Mouse (Mus musculus) kidney, postnatal 0 days (tissue): ENCODE measurements around the gene Gdf1. TPM values are rescaled to one million over a fixed set of nuclear protein-coding genes. Genes with fewer than 3 reads are reported as not detected.
A peak's percentile ranks its signal among the peaks of the same experiment; 100 is the strongest.

Experiments
- ATAC-seq: fragments of 200-750 bp; cut with Nextera tagmentation; replicated peaks from 2 replicates; pipeline ENCODE4 v1.8.0; 2017; ENCODE audit warnings: low read depth, moderate number of reproducible peaks, moderate TSS enrichment, moderate library complexity; ENCODE audit not compliant: low FRiP score
- DNase-seq: peaks from one replicate; pipeline ENCODE4 v3.0.0-alpha.2; 2016; ENCODE audit warnings: low spot score
- H3K27ac ChIP-seq: fragments of 300-500 bp; sonication (generic); 2 replicates; pipeline ENCODE4 v1.5.1; 2014; ENCODE audit warnings: mild to moderate bottlenecking
- H3K27me3 ChIP-seq: fragments of 300-500 bp; sonication (generic); 2 replicates; pipeline ENCODE4 v1.6.1; 2014; ENCODE audit warnings: low read length, mixed read lengths; ENCODE audit not compliant: insufficient read depth
- H3K36me3 ChIP-seq: fragments of 300-500 bp; sonication (generic); 2 replicates; pipeline ENCODE4 v1.6.1; 2014; ENCODE audit warnings: low read length, mixed read lengths; ENCODE audit not compliant: insufficient read depth
- H3K4me1 ChIP-seq: fragments of 300-500 bp; sonication (generic); replicated peaks from 2 replicates; pipeline ENCODE4 v1.6.1; 2014; ENCODE audit warnings: antibody characterized with exemption, low read length, mixed read lengths; ENCODE audit not compliant: insufficient read depth
- H3K4me2 ChIP-seq: fragments of 300-500 bp; sonication (generic); 2 replicates; pipeline ENCODE4 v1.6.1; 2014; ENCODE audit warnings: mild to moderate bottlenecking, low read length, moderate library complexity, mixed read lengths
- H3K4me3 ChIP-seq: fragments of 300-500 bp; sonication (generic); replicated peaks from 2 replicates; pipeline ENCODE4 v1.5.1; 2014; ENCODE audit warnings: low read depth, low read length
- H3K9ac ChIP-seq: fragments of 300-500 bp; sonication (generic); 2 replicates; pipeline ENCODE4 v1.6.1; 2014; ENCODE audit warnings: low read depth, low read length
- H3K9me3 ChIP-seq: fragments of 300-500 bp; sonication (generic); replicated peaks from 2 replicates; pipeline ENCODE4 v1.6.1; 2016; ENCODE audit warnings: low read length, inconsistent platforms, mixed read lengths
- CTCF ChIP-seq: IDR thresholded peaks from 2 replicates; pipeline ENCODE4 v1.5.1; 2016; ENCODE audit warnings: antibody characterized with exemption, low read depth, mild to moderate bottlenecking, moderate library complexity
- WGBS: fragments of 180-500 bp; shearing (Covaris S2); extraction: QIAGEN DNeasy Blood & Tissue Kit; methylation state at CpG from one replicate; pipeline ENCODE4 v1.1.7; 2014; 5-methylcytosine and 5-hydroxymethylcytosine counted together
- polyA plus RNA-seq: library from polyadenylated mRNA; unstranded; fragments of >200 nt; fragmentation: Nextera tagmentation; extraction: Ambion mirVana; gene quantifications from 2 replicates; pipeline ENCODE4 v1.2.1, GENCODE M21; 2015

Gene Gdf1
- polyA plus RNA-seq, 1 experiment from 2014 or later, result 4.0 TPM

- peaks cover 39% of the 10 kb centered on the region for H3K36me3 ChIP-seq
- ATAC-seq, result no peak
- peaks cover 9% of the 10 kb centered on the region for H3K4me1 ChIP-seq
Measured at GRCm38 (mm10) chr8:70286737-70287136, 42.9 kb upstream of the Gdf1 start.

GRCm38 (mm10) chr8:70293988-70294405 lies 35.6 kb upstream of the Gdf1 start:
- DNase-seq, result no peak
- Histone ChIP-seq H3K9me3 (no peaks in the 10 kb centered on the region), H3K4me1 (no peaks in the 10 kb centered on the region), H3K9ac (no peak overlapping the region), H3K4me3 (no peak overlapping the region), H3K4me2 (no peak overlapping the region), H3K27ac (no peak overlapping the region), H3K36me3 (peaks cover 62% of the 10 kb centered on the region), H3K27me3 (no peaks in the 10 kb centered on the region)
- 44% methylated on average over 5 of the region's 5 CpGs for WGBS
- ATAC-seq, result no peak
- TF ChIP-seq CTCF, result no peak

More at GRCm38 (mm10) chr8:70286737-70287136, 42.9 kb upstream of the Gdf1 start:
- Histone ChIP-seq H3K4me2 (no peak overlapping the region), H3K4me3 (no peak overlapping the region), H3K27ac (no peak overlapping the region), H3K9me3 (no peaks in the 10 kb centered on the region), H3K9ac (no peak overlapping the region), H3K27me3 (no peaks in the 10 kb centered on the region)
- no peak for DNase-seq
- 92% methylated on average over 8 of the region's 8 CpGs for WGBS
- TF ChIP-seq CTCF, result peak; percentile 49

- H3K36me3 ChIP-seq, result peaks cover 36% of the 10 kb centered on the region
- H3K4me3 ChIP-seq, result no peak overlapping the region
- no peak overlapping the region for H3K9ac ChIP-seq
- no peak overlapping the region for H3K4me2 ChIP-seq
- 76% methylated on average over 3 of the region's 3 CpGs for WGBS
- H3K27me3 ChIP-seq, result no peaks in the 10 kb centered on the region
- DNase-seq, result no peak
- no peak for TF ChIP-seq CTCF
- ATAC-seq, result no peak
- H3K9me3 ChIP-seq, result no peaks in the 10 kb centered on the region
- H3K4me1 ChIP-seq, result peaks cover 17% of the 10 kb centered on the region; the same call in 1 of the 2 replicates
- no peak overlapping the region for H3K27ac ChIP-seq
Measured at GRCm38 (mm10) chr8:70300881-70301280, 28.7 kb upstream of the Gdf1 start.

GRCm38 (mm10) chr8:70302358-70302890 lies 27.2 kb upstream of the Gdf1 start, which contains the start of the genes Ddx49 and Cope:
Gene Ddx49, minus strand, starts transcription at chr8:70302489.
Gene Cope, plus strand, starts transcription at chr8:70302518.
- no peaks in the 10 kb centered on the region for H3K9me3 ChIP-seq
- H3K4me1 ChIP-seq, result peaks cover 17% of the 10 kb centered on the region; the same call in 1 of the 2 replicates
- TF ChIP-seq CTCF, result no peak
- peak; percentile 85 for ATAC-seq
- peak within 1 kb of the TSS; percentile 92 for H3K4me2 ChIP-seq
- no peaks in the 10 kb centered on the region for H3K27me3 ChIP-seq
- peak within 1 kb of the TSS; percentile 73 for H3K27ac ChIP-seq
- under 1% methylated on average over 40 of the region's 40 CpGs for WGBS
- peak; percentile 93 for DNase-seq
- peak within 1 kb of the TSS; percentile 94 for H3K4me3 ChIP-seq
- H3K36me3 ChIP-seq, result peaks cover 33% of the 10 kb centered on the region
- peak within 1 kb of the TSS; percentile 86 for H3K9ac ChIP-seq

- H3K27me3 ChIP-seq, result no peaks in the 10 kb centered on the region
- H3K4me3 ChIP-seq, result peak overlapping the region; percentile 94
- no peak for DNase-seq
- peak overlapping the region; percentile 73 for H3K27ac ChIP-seq
- peak; percentile 45 for ATAC-seq
- WGBS, result 4% methylated on average over 16 of the region's 16 CpGs
- peaks cover 17% of the 10 kb centered on the region; the same call in 1 of the 2 replicates for H3K4me1 ChIP-seq
- peak overlapping the region; percentile 86 for H3K9ac ChIP-seq
- TF ChIP-seq CTCF, result no peak
- no peaks in the 10 kb centered on the region for H3K9me3 ChIP-seq
- peaks cover 31% of the 10 kb centered on the region for H3K36me3 ChIP-seq
- peak overlapping the region; percentile 92 for H3K4me2 ChIP-seq
Measured at GRCm38 (mm10) chr8:70302901-70303300, 26.7 kb upstream of the Gdf1 start.

- WGBS, result 35% methylated on average over 2 of the region's 2 CpGs
- ATAC-seq (no peak), DNase-seq (no peak)
- no peak overlapping the region for H3K27ac ChIP-seq
- no peaks in the 10 kb centered on the region for H3K9me3 ChIP-seq
- H3K4me2 ChIP-seq, result no peak overlapping the region
- no peak overlapping the region for H3K4me3 ChIP-seq
- TF ChIP-seq CTCF, result peak; percentile 63
- H3K9ac ChIP-seq, result no peak overlapping the region
- H3K4me1 ChIP-seq, result no peaks in the 10 kb centered on the region
- H3K36me3 ChIP-seq, result peaks cover 55% of the 10 kb centered on the region; the same call in 1 of the 2 replicates
- no peaks in the 10 kb centered on the region for H3K27me3 ChIP-seq
Measured at GRCm38 (mm10) chr8:70309311-70309710, 20.3 kb upstream of the Gdf1 start.
